Mouse (Mus musculus) liver, embryonic 14.5 days (tissue): ENCODE results near the gene Plekhm1.

Experiments
- CTCF ChIP-seq: IDR thresholded peaks from 2 replicates; pipeline ENCODE4 v1.5.1; 2016; ENCODE audit warnings: antibody characterized with exemption, low read depth, control low read depth
- EP300 ChIP-seq: IDR thresholded peaks from 2 replicates; pipeline ENCODE4 v1.6.1; 2016; ENCODE audit warnings: antibody characterized with exemption, low read depth

GRCm38 (mm10) chr11:103402738-103403137, 9.7 kb downstream of the Plekhm1 start:
- TF ChIP-seq CTCF (no peak), EP300 (no peak)
